Mouse (Mus musculus) WW6 (cell line): ENCODE measurements around the gene Slc44a1.

Source experiments
- DNase-seq: peaks from one replicate; pipeline ENCODE4 v3.0.0-alpha.2; 2013; ENCODE audit warnings: low read depth, low spot score

Slc44a1 gene

GRCm38 (mm10) chr4:53596063-53596895, 156.1 kb downstream of the Slc44a1 start:
- no peak for DNase-seq

- DNase-seq, result peak; percentile 42
Observed at GRCm38 (mm10) chr4:53600462-53600861, 160.2 kb downstream of the Slc44a1 start.

GRCm38 (mm10) chr4:53614576-53615225, 174.5 kb downstream of the Slc44a1 start:
- no peak for DNase-seq

GRCm38 (mm10) chr4:53617968-53618367, 177.8 kb downstream of the Slc44a1 start:
- no peak for DNase-seq

DNA sequence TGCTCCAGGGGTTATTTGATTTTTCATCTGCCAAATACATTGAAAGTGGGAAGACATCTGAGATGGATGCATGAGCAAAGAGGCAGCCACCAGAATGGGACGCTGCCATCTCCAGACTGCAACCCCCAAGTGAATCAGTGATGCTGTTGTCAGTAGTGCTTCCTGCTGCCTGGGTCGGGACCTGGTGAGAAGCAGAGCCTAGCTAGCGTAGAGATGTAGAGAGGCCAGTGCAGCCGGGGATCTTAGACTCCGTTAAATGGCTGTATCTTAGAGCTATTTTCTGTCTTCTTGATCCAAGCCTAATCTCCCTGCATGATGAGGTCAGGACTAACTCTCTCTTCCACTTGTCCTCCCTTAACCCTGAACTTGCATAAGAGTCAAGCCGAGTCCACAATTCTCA, 179.9 kb downstream of the Slc44a1 start:
- DNase-seq, result no peak

GRCm38 (mm10) chr4:53621084-53621483, 180.9 kb downstream of the Slc44a1 start:
- no peak for DNase-seq

- DNase-seq, result no peak
Observed at GRCm38 (mm10) chr4:53621490-53621889, 181.3 kb downstream of the Slc44a1 start.

DNA sequence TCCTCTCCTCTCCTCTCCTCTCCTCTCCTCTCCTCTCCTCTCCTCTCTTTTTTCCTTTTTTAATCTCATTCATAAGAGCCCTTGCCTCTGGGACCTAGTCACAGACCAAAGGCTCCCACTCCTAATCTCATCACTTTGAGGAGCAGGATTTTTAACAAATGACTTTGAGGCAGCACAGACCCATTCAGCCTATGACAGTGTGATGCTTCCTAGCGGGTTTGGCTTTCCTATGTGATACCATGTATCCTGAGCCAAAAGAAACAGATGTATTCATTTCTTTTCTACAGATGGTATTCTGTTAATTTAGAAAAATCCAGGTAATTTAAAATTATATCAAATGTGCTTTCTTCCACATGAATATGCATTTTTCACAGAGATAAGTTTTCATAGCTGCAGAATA, 183.5 kb downstream of the Slc44a1 start:
- DNase-seq, result no peak

DNA sequence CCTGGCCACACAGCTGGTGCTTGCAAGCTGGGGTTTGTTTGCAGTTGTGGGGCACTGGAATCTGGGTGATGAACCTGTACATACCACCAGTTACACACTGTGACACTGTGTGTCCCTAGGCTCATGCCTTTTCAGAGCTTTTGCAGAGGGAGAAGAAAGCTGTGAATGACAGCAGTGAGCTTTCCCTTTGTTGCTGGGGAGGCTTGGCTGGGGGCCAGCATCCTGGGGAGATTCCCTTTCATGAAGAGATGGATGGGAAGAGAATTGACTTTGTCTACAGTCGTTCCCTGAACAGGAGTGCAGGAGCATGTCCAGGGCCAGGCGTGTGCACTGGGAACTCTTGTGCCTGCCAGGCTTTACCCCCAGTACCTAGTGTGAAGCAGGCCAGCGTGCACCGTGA, 184.6 kb downstream of the Slc44a1 start:
- DNase-seq, result no peak

DNA sequence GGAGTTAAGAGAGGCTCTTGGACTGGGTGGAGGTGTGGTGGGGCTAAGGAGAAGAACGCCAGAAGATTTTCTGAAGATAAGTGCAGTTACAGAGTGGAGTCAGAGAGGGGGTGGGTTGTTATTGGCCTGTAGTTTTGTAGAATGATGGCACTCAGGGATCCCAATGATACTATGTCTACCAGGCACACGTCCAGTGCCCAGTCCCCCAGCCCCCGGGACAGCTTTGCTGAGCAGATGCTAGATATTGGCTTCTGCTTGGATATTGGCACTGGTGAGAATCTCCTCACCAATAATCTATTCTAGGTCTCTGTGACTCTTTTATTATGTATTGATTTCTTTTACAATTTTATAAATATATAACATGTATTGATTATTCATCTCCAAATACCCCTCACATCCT, 185.1 kb downstream of the Slc44a1 start:
- no peak for DNase-seq

DNA sequence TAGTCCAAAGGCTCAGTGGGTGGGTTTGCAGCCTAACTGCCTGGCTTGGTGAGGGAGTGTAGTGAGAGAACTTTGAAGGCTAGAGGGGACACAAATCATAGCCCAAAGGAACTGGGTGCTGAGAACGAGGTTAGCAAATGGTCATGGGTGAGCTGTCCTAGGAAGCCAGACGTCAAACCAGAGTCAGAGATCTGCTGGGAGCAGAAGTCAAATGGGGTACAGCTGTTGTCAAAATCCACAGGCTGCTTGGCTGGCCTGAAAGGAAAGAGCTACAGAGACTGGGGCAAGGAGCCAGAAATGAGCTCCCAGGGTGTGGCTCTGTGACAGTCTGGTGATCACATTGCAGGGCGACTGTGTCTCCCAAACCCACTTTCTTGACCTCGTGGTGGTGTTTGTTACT, 188.7 kb downstream of the Slc44a1 start:
- no peak for DNase-seq

DNA sequence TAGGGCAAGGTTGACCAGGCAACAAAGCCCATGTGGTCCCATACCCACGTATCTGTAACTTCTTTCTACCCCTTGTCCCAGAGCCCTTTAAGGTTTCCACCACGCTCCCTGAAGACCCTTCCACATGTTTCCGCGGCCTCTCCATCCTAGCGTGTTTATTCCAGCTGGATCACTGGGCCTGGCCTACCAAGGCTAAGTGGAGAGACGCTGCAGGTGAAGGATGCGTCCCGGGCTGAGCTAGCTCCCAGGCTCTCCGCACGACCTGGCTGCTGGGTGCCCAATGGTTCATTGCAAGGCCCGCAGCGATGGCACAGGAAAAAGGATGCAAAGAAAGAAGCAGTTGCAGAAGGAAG, 190.7 kb downstream of the Slc44a1 start:
- DNase-seq, result no peak

DNA sequence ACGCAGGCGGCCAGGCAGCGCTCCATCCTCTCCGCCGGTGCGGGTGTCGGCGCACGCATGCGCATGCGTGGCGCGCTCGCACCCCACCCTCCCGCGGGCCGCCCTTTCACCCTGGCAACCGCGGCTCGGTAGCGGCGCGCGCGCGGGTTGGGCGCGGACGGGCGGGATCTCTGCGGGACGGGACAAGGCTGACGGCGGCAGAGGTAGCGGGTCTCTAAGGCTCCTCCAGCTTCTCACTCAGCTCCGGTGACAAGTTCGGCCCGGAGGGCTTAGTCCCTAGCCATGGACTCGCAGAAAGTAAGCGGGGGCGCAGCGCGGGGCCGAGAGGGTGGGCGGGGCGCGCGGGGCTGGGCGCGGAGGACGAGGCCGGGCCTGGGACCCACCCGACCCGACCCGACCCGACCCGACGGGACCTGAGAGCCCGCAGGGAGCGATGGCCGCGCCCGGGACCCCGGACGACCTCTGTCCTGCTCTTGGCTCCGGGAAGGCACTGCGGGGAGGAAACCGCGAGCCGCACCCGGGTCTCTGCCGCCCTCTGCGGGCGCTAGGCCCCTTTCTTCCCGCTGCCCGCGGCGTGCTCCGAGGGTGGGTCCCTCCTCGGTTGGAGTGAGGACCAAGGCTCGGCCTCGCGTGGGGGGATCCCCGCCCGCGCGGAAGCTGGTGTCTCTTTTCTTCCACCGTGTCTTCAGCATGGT, 191.2 kb downstream of the Slc44a1 start, which contains the start of gene Fsd1l:
Fsd1l (plus strand) TSS at position 156 of the 695 bp plus-strand sequence.
- DNase-seq, result peak; percentile 43

- no peak for DNase-seq
Observed at GRCm38 (mm10) chr4:53632011-53632349, 191.8 kb downstream of the Slc44a1 start.

GRCm38 (mm10) chr4:53635336-53635735, 195.1 kb downstream of the Slc44a1 start:
- DNase-seq, result no peak

GRCm38 (mm10) chr4:53637269-53637909, 197.2 kb downstream of the Slc44a1 start:
- DNase-seq, result no peak

- no peak for DNase-seq
Observed at GRCm38 (mm10) chr4:53638549-53639123, 198.4 kb downstream of the Slc44a1 start.

GRCm38 (mm10) chr4:53658029-53658428, 217.8 kb downstream of the Slc44a1 start:
- no peak for DNase-seq

- no peak for DNase-seq
Observed at GRCm38 (mm10) chr4:53660711-53661110, 220.5 kb downstream of the Slc44a1 start.
